Mouse (Mus musculus) neural tube, embryonic 14.5 days (tissue): ENCODE measurements at regions not wholly inside any gene's neighbourhood (a gene's known extent, or its start where the extent isn't known, plus 50 kb on each side); places are given as distances from the start of the nearest gene placed in this dataset.
A peak's percentile ranks its signal among the peaks of the same experiment; 100 is the strongest.

Experiments used
- ATAC-seq: fragments of 200-750 bp; cut with Nextera tagmentation; 2 replicates; pipeline ENCODE4 v1.8.0; 2017; ENCODE audit warnings: low read depth, mild to moderate bottlenecking, moderate TSS enrichment, moderate library complexity
- H3K27ac ChIP-seq: fragments of 300-500 bp; sonication (generic); 2 replicates; pipeline ENCODE4 v1.5.1; 2014; ENCODE audit warnings: low read depth, mild to moderate bottlenecking, control low read depth, low read length, moderate library complexity, mixed read lengths
- H3K27me3 ChIP-seq: fragments of 300-500 bp; sonication (generic); 2 replicates; pipeline ENCODE4 v1.6.1; 2014; ENCODE audit warnings: low read length; ENCODE audit not compliant: control insufficient read depth, insufficient read depth
- H3K36me3 ChIP-seq: fragments of 300-500 bp; sonication (generic); 2 replicates; pipeline ENCODE4 v1.6.1; 2014; ENCODE audit warnings: low read length, mixed read lengths; ENCODE audit not compliant: control insufficient read depth, insufficient read depth
- H3K4me1 ChIP-seq: fragments of 300-500 bp; sonication (generic); 2 replicates; pipeline ENCODE4 v1.6.1; 2014; ENCODE audit warnings: low read length; ENCODE audit not compliant: control insufficient read depth, insufficient read depth
- H3K4me2 ChIP-seq: fragments of 300-500 bp; sonication (generic); 2 replicates; pipeline ENCODE4 v1.6.1; 2014; ENCODE audit warnings: mild to moderate bottlenecking, low read depth, low read length, control low read depth
- H3K4me3 ChIP-seq: fragments of 300-500 bp; sonication (generic); 2 replicates; pipeline ENCODE4 v1.5.1; 2014; ENCODE audit warnings: low read depth, low read length, control low read depth, mixed read lengths
- H3K9ac ChIP-seq: fragments of 300-500 bp; sonication (generic); replicated peaks from 2 replicates; pipeline ENCODE4 v1.6.1; 2014; ENCODE audit warnings: low read depth, mild to moderate bottlenecking, control low read depth, low read length, mixed read lengths
- H3K9me3 ChIP-seq: fragments of 300-500 bp; sonication (generic); 2 replicates; pipeline ENCODE4 v1.6.1; 2016; ENCODE audit warnings: low read length; ENCODE audit not compliant: control insufficient read depth
- WGBS: fragments of 180-500 bp; shearing (Covaris S2); extraction: QIAGEN DNeasy Blood & Tissue Kit; methylation state at CpG from one replicate; pipeline ENCODE4 v1.1.7; 2014; 5-methylcytosine and 5-hydroxymethylcytosine counted together

- H3K9me3 ChIP-seq = no peaks in the 10 kb centered on the region
- no peaks in the 10 kb centered on the region for H3K4me1 ChIP-seq
- H3K4me2 ChIP-seq = no peak overlapping the region
- no peak overlapping the region for H3K9ac ChIP-seq
- no peak for ATAC-seq
- H3K36me3 ChIP-seq = no peaks in the 10 kb centered on the region
- H3K27me3 ChIP-seq = no peaks in the 10 kb centered on the region
- no peak overlapping the region for H3K4me3 ChIP-seq
- no peak overlapping the region for H3K27ac ChIP-seq
- 77% methylated on average over 4 of the region's 4 CpGs for WGBS
Measured at GRCm38 (mm10) chr4:70615794-70616193, 81.0 kb upstream of the Megf9 start.

GRCm38 (mm10) chr4:70614411-70614810 lies 79.6 kb upstream of the Megf9 start:
- H3K27me3 ChIP-seq = no peaks in the 10 kb centered on the region
- WGBS = 55% methylated on average over 5 of the region's 5 CpGs
- no peaks in the 10 kb centered on the region for H3K36me3 ChIP-seq
- ATAC-seq = no peak
- H3K9ac ChIP-seq = no peak overlapping the region
- H3K4me2 ChIP-seq = no peak overlapping the region
- H3K4me3 ChIP-seq = no peak overlapping the region
- H3K9me3 ChIP-seq = no peaks in the 10 kb centered on the region
- no peaks in the 10 kb centered on the region for H3K4me1 ChIP-seq
- H3K27ac ChIP-seq = no peak overlapping the region

GRCm38 (mm10) chr4:70603209-70603852 lies 68.5 kb upstream of the Megf9 start:
- no peaks in the 10 kb centered on the region for H3K36me3 ChIP-seq
- no peak overlapping the region for H3K4me2 ChIP-seq
- peak; percentile 47; the same call in 1 of the 2 replicates for ATAC-seq
- H3K27me3 ChIP-seq = no peaks in the 10 kb centered on the region
- H3K9ac ChIP-seq = no peak overlapping the region
- no peaks in the 10 kb centered on the region for H3K9me3 ChIP-seq
- H3K4me3 ChIP-seq = no peak overlapping the region
- no peaks in the 10 kb centered on the region for H3K4me1 ChIP-seq
- WGBS = 26% methylated on average over 3 of the region's 3 CpGs
- no peak overlapping the region for H3K27ac ChIP-seq

- Histone ChIP-seq H3K4me2 (no peak overlapping the region), H3K27ac (no peak overlapping the region), H3K4me3 (no peak overlapping the region), H3K4me1 (no peaks in the 10 kb centered on the region), H3K27me3 (no peaks in the 10 kb centered on the region), H3K36me3 (no peaks in the 10 kb centered on the region), H3K9ac (no peak overlapping the region), H3K9me3 (no peaks in the 10 kb centered on the region)
- peak; percentile 76; the same call in 1 of the 2 replicates for ATAC-seq
- WGBS = 14% methylated on average over 4 of the region's 4 CpGs
Measured at GRCm38 (mm10) chr4:70601301-70601700, 66.5 kb upstream of the Megf9 start.
